Mouse (Mus musculus) cortical plate, adult 2 months (tissue): ENCODE data around the gene Plrg1.

Experiments
- CTCF ChIP-seq: fragments of 200-500 bp; IDR thresholded peaks from 2 replicates; pipeline ENCODE4 v1.5.1; 2011; ENCODE audit warnings: mild to moderate bottlenecking, control low read depth, low read length; ENCODE audit not compliant: insufficient read depth; ENCODE audit errors: extremely low read depth
- POLR2A ChIP-seq: fragments of 200-500 bp; IDR thresholded peaks from 2 replicates; pipeline ENCODE4 v1.6.1; 2011; ENCODE audit warnings: mild to moderate bottlenecking, low read length, control low read depth; ENCODE audit not compliant: insufficient read depth; ENCODE audit errors: extremely low read depth

DNA sequence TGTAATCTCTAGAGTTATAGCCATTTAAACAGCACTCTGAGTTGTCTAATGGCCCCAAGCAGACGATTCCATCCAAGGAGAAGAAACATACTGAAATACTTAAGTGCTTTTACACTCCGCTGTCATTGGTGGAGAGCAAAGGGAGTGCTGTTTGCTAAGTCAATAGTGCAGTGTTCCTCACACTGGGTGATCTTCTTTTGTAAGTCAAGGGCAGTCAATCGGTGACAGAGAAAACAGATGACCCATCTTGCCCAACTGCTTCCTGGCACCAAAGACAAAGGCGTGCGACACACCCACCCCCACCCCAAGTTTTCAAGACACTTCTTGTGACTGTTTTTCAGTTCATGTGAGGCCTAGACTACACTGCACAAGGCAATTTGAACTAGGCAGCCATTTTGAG lies 3.2 kb upstream of the Plrg1 start:
- TF ChIP-seq CTCF = no peak
- no peak for TF ChIP-seq POLR2A
